Mouse (Mus musculus): ENCODE data around the gene Mmp2. TPM values are rescaled to one million over a fixed set of nuclear protein-coding genes. Genes with fewer than 3 reads are reported as not detected.
"Not testable (repeated sequence)": the region's sequence is repeated elsewhere in the genome, so short reads cannot be mapped to it uniquely, and the experiment has no call there.

Mmp2 gene
- polyA plus RNA-seq, 1 experiment: 18.1 TPM

DNA sequence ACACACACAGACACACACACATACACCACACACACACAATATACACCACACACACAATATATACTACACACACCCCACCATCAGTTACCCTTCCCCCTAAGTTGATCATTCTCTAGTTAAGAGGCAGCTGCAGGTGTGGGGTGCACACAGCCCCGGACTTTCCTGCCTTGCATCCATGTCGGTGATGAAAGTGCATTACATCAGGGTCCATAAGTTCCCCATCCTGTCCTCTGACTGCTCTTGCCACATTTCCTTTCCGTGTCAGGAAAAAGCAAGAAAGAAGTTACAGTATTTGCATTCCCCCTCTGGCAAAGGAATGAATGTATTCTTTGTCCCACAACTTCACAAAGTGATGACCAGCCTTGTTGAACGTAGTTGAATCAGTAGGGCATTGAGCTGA lies 54.2 kb downstream of the Mmp2 start:
- H3K79me2 ChIP-seq (ENCODE audit: control insufficient read depth, insufficient read depth): no peaks in the 10 kb centered on the region
- H3K27me3 ChIP-seq (ENCODE audit: control insufficient read depth, insufficient read depth, insufficient read length): no peaks in the 10 kb centered on the region
- no peaks in the 10 kb centered on the region for H3K36me3 ChIP-seq (ENCODE audit: control insufficient read depth, insufficient read depth)
- no peaks in the 10 kb centered on the region for H3K79me3 ChIP-seq (ENCODE audit: low read depth)
- no peak overlapping the region for H3ac ChIP-seq (ENCODE audit: control insufficient read depth, insufficient read length, low read depth)
- TF ChIP-seq FOSL1 (IDR thresholded peaks at IDR 0.05; ENCODE audit: insufficient read depth, low read length, poor library complexity, severe bottlenecking) (no peak), USF1 (IDR thresholded peaks at IDR 0.05; ENCODE audit: low read depth) (no peak), CEBPB (IDR thresholded peaks at IDR 0.05; ENCODE audit: low read depth) (no peak), MAX (IDR thresholded peaks at IDR 0.05) (no peak), MYOG (IDR thresholded peaks at IDR 0.05; ENCODE audit: control insufficient read depth, extremely low read depth, insufficient read length) (no peak), CTCF (IDR thresholded peaks at IDR 0.05; ENCODE audit: control insufficient read depth, insufficient read depth, insufficient read length) (no peak), MYOD1 (IDR thresholded peaks at IDR 0.05; ENCODE audit: control insufficient read depth, insufficient read length, low read depth) (no peak)
- H3K4me3 ChIP-seq (ENCODE audit: insufficient read depth, poor library complexity, severe bottlenecking): no peak overlapping the region

DNA sequence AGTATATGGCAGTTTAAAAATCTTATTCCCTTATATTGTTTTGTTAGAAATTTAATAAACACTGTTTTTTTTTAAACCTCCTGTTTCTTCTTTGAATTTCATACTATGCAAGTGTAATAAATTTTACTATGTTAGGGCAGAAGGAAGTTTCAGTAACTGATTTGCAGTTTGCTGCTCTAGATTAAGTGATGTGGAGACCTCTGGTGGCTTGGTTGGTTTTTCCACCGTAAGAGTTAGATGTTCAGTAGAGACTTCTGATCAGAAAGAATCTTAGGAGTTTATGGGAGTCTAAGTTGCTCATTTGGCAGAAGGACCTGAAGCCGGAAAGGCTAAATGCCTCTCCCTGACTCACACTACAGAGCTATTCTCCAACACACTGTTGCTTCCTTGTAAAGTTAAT lies 56.7 kb downstream of the Mmp2 start:
- Histone ChIP-seq H3K79me2 (ENCODE audit: control insufficient read depth, insufficient read depth) (no peaks in the 10 kb centered on the region), H3K27me3 (ENCODE audit: control insufficient read depth, insufficient read depth, insufficient read length) (no peaks in the 10 kb centered on the region), H3K36me3 (ENCODE audit: control insufficient read depth, insufficient read depth) (no peaks in the 10 kb centered on the region), H3K79me3 (ENCODE audit: low read depth) (no peaks in the 10 kb centered on the region), H3K4me3 (ENCODE audit: insufficient read depth, poor library complexity, severe bottlenecking) (no peak overlapping the region), H3ac (ENCODE audit: control insufficient read depth, insufficient read length, low read depth) (no peak overlapping the region)
- TF ChIP-seq MYOG (IDR thresholded peaks at IDR 0.05; ENCODE audit: control insufficient read depth, extremely low read depth, insufficient read length) (no peak), CTCF (IDR thresholded peaks at IDR 0.05; ENCODE audit: control insufficient read depth, insufficient read depth, insufficient read length) (no peak), CEBPB (IDR thresholded peaks at IDR 0.05; ENCODE audit: low read depth) (no peak), MAX (IDR thresholded peaks at IDR 0.05) (no peak), FOSL1 (IDR thresholded peaks at IDR 0.05; ENCODE audit: insufficient read depth, low read length, poor library complexity, severe bottlenecking) (no peak), USF1 (IDR thresholded peaks at IDR 0.05; ENCODE audit: low read depth) (no peak), MYOD1 (IDR thresholded peaks at IDR 0.05; ENCODE audit: control insufficient read depth, insufficient read length, low read depth) (no peak)

DNA sequence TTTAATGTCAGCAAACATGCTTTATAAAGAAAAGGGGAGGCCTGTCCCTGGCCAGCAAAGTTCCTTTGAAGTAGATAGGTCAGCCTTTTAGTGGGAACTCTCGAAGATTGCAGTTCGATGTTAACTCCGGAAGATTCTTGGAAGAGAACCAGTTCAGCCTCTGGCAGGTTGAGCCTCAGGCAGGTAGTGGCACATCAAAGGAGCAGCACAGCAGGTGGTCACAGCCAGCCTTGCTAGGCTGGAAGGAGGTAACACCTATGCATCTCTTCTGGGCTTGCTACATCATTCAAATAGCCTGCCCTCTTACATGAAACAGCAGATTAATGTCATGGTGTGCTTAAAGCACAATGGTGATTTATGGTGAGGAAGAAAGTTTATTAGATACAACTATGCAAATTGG lies 65.1 kb downstream of the Mmp2 start:
- not testable (repeated sequence) for H3ac ChIP-seq (ENCODE audit: control insufficient read depth, insufficient read length, low read depth)

DNA sequence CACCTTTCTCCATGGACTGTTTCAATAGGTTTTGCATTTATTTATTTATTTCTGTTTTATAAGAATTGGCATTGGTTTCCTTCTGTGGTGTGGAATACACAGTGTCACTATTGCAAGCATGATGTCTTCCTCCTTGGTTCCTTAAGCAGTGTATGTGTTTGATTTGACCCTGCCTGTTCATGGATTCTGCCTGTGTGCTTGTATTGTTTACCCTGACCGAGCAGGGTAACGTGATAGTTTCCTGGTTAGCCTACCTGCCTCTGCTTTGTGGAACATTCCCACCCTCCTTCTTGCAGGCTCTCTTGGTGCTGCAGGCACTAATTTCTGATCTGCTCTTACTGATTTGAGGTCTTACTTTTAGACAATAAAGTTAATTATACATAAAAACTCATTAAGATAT lies 66.8 kb downstream of the Mmp2 start:
- TF ChIP-seq USF1 (IDR thresholded peaks at IDR 0.05; ENCODE audit: low read depth) (no peak), FOSL1 (IDR thresholded peaks at IDR 0.05; ENCODE audit: insufficient read depth, low read length, poor library complexity, severe bottlenecking) (no peak), CEBPB (IDR thresholded peaks at IDR 0.05; ENCODE audit: low read depth) (no peak), MYOD1 (IDR thresholded peaks at IDR 0.05; ENCODE audit: control insufficient read depth, insufficient read length, low read depth) (no peak), MYOG (IDR thresholded peaks at IDR 0.05; ENCODE audit: control insufficient read depth, extremely low read depth, insufficient read length) (no peak), MAX (IDR thresholded peaks at IDR 0.05) (no peak), CTCF (IDR thresholded peaks at IDR 0.05; ENCODE audit: control insufficient read depth, insufficient read depth, insufficient read length) (no peak)
- no peaks in the 10 kb centered on the region for H3K79me2 ChIP-seq (ENCODE audit: control insufficient read depth, insufficient read depth)
- H3ac ChIP-seq (ENCODE audit: control insufficient read depth, insufficient read length, low read depth): no peak overlapping the region
- H3K27me3 ChIP-seq (ENCODE audit: control insufficient read depth, insufficient read depth, insufficient read length): no peaks in the 10 kb centered on the region
- H3K36me3 ChIP-seq (ENCODE audit: control insufficient read depth, insufficient read depth): no peaks in the 10 kb centered on the region
- no peaks in the 10 kb centered on the region for H3K79me3 ChIP-seq (ENCODE audit: low read depth)
- no peak overlapping the region for H3K4me3 ChIP-seq (ENCODE audit: insufficient read depth, poor library complexity, severe bottlenecking)

More for the DNA sequence above, 65.1 kb downstream of the Mmp2 start:
- not testable (repeated sequence) for H3K36me3 ChIP-seq (ENCODE audit: control insufficient read depth, insufficient read depth); H3K27me3 ChIP-seq (ENCODE audit: control insufficient read depth, insufficient read depth, insufficient read length); H3K79me3 ChIP-seq (ENCODE audit: low read depth); H3K79me2 ChIP-seq (ENCODE audit: control insufficient read depth, insufficient read depth); H3K4me3 ChIP-seq (ENCODE audit: insufficient read depth, poor library complexity, severe bottlenecking)

DNA sequence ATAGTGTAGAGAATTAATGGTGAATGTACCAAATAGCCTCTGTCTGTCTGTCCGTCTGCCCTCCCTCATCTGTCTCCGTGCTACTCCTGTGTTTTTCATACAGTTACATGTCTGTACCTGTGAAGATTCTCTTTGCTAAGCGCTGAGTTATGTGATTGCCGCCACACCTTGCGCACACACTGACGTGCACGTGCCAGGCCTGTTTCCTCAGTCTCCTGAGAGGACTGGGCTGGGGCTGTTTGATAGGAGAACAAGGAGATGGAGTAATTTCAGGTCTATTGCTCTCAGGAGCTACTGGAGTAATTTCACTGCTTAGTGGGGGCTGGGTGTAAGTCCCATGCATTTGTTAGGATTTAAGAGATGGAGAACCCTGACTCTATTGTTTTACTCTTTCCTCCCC lies 68.0 kb downstream of the Mmp2 start:
- Histone ChIP-seq H3K27me3 (ENCODE audit: control insufficient read depth, insufficient read depth, insufficient read length) (no peaks in the 10 kb centered on the region), H3ac (ENCODE audit: control insufficient read depth, insufficient read length, low read depth) (no peak overlapping the region), H3K79me3 (ENCODE audit: low read depth) (no peaks in the 10 kb centered on the region), H3K36me3 (ENCODE audit: control insufficient read depth, insufficient read depth) (no peaks in the 10 kb centered on the region), H3K4me3 (ENCODE audit: insufficient read depth, poor library complexity, severe bottlenecking) (no peak overlapping the region), H3K79me2 (ENCODE audit: control insufficient read depth, insufficient read depth) (no peaks in the 10 kb centered on the region)
- TF ChIP-seq MAX (IDR thresholded peaks at IDR 0.05) (no peak), USF1 (IDR thresholded peaks at IDR 0.05; ENCODE audit: low read depth) (no peak), MYOG (IDR thresholded peaks at IDR 0.05; ENCODE audit: control insufficient read depth, extremely low read depth, insufficient read length) (no peak), CEBPB (IDR thresholded peaks at IDR 0.05; ENCODE audit: low read depth) (no peak), FOSL1 (IDR thresholded peaks at IDR 0.05; ENCODE audit: insufficient read depth, low read length, poor library complexity, severe bottlenecking) (no peak)

DNA sequence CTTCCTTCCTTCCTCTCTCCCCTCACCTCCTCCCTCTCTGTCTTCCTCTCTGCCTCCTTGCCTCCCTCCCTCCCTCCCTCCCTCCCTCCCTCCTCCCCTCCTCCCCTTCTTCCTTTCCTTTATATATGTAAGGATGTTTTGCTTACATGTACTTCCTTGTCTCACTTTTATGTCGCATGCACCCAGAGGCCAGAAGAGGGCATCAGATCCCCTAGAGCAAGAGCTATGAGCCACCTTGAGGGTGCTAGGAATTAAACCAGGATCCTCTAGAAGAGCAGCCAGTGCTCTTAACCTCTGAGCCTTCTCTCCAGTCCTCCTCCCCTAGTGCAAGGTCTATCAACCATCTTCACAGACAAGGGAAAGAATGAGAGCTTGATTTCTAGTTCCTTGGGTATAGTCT lies 69.0 kb downstream of the Mmp2 start:
- Histone ChIP-seq H3K79me2 (ENCODE audit: control insufficient read depth, insufficient read depth) (no peaks in the 10 kb centered on the region), H3K36me3 (ENCODE audit: control insufficient read depth, insufficient read depth) (no peaks in the 10 kb centered on the region), H3K79me3 (ENCODE audit: low read depth) (no peaks in the 10 kb centered on the region), H3ac (ENCODE audit: control insufficient read depth, insufficient read length, low read depth) (no peak overlapping the region), H3K4me3 (ENCODE audit: insufficient read depth, poor library complexity, severe bottlenecking) (no peak overlapping the region), H3K27me3 (ENCODE audit: control insufficient read depth, insufficient read depth, insufficient read length) (no peaks in the 10 kb centered on the region)
- TF ChIP-seq MYOD1 (IDR thresholded peaks at IDR 0.05; ENCODE audit: control insufficient read depth, insufficient read length, low read depth) (no peak), FOSL1 (IDR thresholded peaks at IDR 0.05; ENCODE audit: insufficient read depth, low read length, poor library complexity, severe bottlenecking) (no peak), MYOG (IDR thresholded peaks at IDR 0.05; ENCODE audit: control insufficient read depth, extremely low read depth, insufficient read length) (no peak), CEBPB (IDR thresholded peaks at IDR 0.05; ENCODE audit: low read depth) (no peak), USF1 (IDR thresholded peaks at IDR 0.05; ENCODE audit: low read depth) (no peak), MAX (IDR thresholded peaks at IDR 0.05) (no peak), CTCF (IDR thresholded peaks at IDR 0.05; ENCODE audit: control insufficient read depth, insufficient read depth, insufficient read length) (no peak)
